Mouse (Mus musculus) brain, embryonic 14.5 days (tissue): ENCODE data around the gene Smyd5. TPM values are rescaled to one million over a fixed set of nuclear protein-coding genes. Genes with fewer than 3 reads are reported as not detected.
A peak's percentile ranks its signal among the peaks of the same experiment; 100 is the strongest.

Experiments used
- DNase-seq: peaks from one replicate; pipeline ENCODE4 v3.0.0-alpha.2; 2011; ENCODE audit warnings: low read depth
- CTCF ChIP-seq: fragments of 200-500 bp; IDR thresholded peaks from 2 replicates; pipeline ENCODE4 v1.5.1; 2012; ENCODE audit warnings: inconsistent platforms, mild to moderate bottlenecking, moderate library complexity, borderline replicate concordance; ENCODE audit not compliant: insufficient read depth, insufficient read length; ENCODE audit errors: extremely low read depth
- POLR2A ChIP-seq: fragments of 200-500 bp; IDR thresholded peaks from 2 replicates; pipeline ENCODE4 v1.6.1; 2012; ENCODE audit warnings: mild to moderate bottlenecking, inconsistent platforms, borderline replicate concordance; ENCODE audit not compliant: poor library complexity, insufficient read depth, insufficient read length, severe bottlenecking; ENCODE audit errors: extremely low read depth
- polyA plus RNA-seq: library from polyadenylated mRNA; depleted of rRNA; stranded (reverse); fragments of >200 nt; gene quantifications from 2 replicates; pipeline ENCODE4 v1.2.3, GENCODE M21; 2012; rRNA removed

The Smyd5 gene
- polyA plus RNA-seq, 1 experiment = 65.3 TPM

DNA sequence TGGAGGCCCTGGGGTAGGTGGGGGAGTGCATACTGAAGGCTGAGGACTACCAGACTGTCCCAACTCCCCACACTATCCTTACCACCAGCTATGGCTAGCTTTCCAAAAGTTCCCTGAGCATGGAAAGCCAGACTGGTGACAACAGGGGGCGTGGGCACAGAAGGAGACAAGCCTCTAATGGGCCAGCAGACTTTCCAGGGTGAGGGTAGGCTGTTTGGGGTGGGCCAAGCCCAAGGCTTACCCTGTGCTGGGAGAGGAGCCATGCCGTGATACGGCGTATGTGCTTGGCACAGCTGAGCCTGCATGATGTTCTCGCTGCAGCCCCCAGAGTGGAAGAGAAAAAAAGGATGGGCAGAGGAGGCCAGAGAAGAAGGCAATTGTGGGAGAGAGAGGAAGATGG lies 48.2 kb downstream of the Smyd5 start:
- no peak for TF ChIP-seq CTCF
- no peak for TF ChIP-seq POLR2A
- DNase-seq = no peak

DNA sequence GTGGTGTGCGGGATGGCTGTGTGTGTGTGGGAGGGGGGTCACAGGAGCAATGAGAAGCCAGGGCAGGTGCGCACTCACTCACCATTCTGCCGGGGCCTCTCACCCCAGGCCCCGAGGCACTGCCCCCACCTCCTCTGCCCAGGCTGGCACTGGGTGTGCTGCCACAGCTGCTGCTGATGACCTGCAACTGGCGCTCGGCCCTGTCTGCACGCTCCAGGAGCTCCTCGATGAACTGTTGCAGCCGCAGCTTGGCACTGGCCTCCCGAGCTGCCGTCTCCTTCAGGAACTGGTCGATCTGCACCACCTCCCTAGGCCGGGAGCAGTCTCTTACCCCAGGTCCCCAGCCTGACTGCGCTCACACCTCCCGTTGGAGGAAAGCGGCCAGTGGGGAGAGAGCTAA lies 48.9 kb downstream of the Smyd5 start:
- DNase-seq = no peak
- TF ChIP-seq CTCF (no peak), POLR2A (no peak)

DNA sequence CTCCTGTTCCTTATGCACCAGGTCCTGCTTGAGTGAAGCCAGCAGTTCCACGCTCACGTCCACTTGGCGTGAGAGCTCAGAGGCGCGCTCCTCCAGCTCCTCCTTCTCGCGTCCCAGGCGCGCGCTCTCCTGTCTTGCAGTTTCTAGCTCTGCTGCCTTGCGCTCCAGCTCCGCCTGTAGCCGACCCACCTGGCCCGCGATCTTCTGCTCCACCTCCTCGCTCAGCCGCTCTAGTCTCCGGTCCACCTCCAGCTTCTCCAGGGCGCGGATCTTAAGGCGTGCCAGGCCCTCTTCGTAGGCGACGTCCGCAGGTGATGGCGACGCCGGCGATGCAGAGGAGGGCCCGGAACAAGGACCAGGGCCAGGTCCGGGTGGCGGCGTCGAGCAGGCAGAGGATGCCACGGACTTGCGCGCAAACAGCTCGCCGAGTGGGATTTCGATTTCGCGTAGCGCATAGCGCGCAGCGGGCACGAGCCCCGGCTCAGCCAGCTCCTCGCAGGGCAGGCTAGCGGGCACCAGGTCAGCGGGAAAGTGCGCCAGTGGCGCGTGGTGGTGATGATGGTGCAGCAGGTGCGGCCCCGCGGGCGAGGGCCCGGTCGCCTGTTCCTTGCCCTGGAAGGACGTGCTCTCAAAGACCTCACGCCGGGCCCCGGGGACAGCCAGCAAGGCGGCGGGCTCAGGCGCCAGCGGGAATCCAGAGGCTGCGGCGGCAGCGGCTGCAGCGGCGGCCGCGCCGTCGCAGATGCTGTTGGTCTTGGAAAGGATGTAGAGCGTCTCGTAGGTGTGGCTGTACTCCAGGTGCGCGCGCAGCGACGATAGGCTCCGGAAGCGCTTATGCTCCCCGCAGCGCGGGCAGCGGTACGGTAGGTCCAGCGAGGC lies 52.3 kb downstream of the Smyd5 start:
- TF ChIP-seq CTCF (no peak), POLR2A (no peak)
- peak; percentile 45 for DNase-seq

DNA sequence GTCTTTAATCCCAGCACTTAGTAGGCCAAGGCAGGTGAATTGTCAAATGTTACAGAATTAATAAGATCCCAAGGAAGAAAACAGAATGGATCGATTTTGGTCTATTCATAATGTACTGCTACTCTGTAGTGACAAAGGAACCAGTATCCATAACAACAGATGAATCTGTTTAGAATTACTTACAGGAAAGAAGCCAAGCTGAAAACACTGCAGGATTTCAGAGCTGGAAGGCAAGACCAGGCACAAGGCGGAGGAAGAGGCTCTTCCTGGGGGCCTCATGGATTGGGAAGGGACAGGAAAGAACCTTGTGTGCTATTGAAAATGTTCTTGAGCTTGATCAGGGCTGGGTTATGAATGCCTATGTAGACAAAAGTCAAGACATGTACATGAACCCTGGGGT lies 53.9 kb downstream of the Smyd5 start:
- TF ChIP-seq POLR2A = no peak
- TF ChIP-seq CTCF = no peak
- DNase-seq = no peak

DNA sequence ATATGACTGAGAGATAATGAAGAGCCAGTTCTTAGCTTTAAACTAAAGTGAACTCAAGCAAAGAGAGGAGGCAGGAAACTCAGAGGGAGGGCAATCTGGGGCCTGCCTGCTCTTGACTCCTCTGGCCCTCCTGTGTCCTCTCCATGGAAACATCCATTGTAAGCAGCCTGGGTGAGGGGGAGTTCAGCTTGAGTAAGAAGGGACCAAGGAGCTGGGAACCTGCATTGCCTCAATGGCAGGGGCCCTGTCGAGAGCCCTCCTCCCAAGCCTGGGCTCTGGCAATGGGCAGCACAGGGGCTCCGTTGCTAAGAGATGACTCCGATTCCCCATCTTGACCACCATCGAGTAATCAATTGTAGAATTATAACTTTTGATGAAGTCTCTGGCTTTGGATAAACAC lies 56.7 kb downstream of the Smyd5 start:
- DNase-seq = no peak
- no peak for TF ChIP-seq POLR2A
- TF ChIP-seq CTCF = no peak

DNA sequence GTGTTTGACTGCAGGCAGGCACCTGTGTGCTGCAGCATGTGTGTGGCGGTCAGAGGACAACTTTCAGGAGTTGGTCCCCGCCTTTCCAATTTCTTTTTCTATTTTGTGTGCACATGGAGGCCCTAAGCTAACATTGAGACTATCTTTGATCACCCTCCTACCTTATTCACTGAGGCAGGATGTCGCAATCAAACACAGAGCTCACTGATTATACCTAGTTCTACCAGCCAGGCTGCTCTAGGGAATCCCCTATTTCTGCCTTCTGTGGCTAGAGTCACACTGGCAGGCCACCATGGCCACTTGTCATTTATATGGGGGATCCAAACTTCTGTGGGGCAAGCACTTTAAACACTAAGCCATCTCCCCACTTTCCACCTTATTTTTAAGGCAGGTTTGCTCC lies 57.9 kb downstream of the Smyd5 start:
- DNase-seq = no peak
- no peak for TF ChIP-seq POLR2A
- no peak for TF ChIP-seq CTCF

DNA sequence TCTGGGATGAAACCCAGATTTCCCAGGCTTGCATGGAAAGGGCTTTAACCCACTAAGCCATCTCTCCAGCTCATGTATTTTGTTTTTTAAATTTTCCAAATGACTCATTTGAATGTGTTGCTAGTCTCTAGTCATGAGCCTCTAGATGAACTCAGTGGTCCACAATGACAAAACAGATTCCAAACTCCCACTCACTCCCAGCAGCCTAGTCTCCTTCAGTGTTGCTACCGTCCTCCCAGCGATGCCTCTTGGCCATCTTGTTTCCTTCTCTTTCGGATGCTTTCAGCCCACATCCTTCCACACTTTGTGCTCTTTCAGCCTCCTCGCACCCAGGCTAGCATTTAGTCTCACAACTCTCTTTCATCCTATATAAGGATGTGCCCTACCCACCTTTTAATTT lies 58.5 kb downstream of the Smyd5 start:
- no peak for DNase-seq
- TF ChIP-seq POLR2A (no peak), CTCF (no peak)

DNA sequence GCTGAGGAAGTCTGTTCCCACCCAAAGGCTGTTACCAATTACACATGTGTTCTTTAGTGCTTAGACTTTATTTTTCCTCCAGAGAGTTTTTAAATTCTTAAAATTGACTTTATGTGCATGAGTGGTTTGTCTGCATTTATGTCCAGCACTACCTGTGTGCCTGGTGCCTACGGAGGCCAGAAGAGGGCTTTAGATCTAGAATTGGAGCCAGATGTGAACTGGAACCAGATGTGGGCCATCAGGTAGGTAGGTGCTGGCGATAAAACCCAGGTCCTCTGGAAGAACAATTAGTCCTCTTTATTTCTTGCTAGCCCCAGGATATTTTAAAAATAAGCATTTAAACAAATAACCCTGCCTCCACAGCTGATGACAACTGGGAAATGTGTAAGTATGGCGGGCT lies 59.8 kb downstream of the Smyd5 start:
- no peak for TF ChIP-seq POLR2A
- TF ChIP-seq CTCF = no peak
- DNase-seq = no peak

Other genes starting within 250 kb of the Smyd5 start
- 13.9 and 69.3 TPM in 2 replicates for gene Emx1, start 244.6 kb upstream of the Smyd5 start, polyA plus RNA-seq
- gene Sfxn5, start 98.6 kb upstream of the Smyd5 start, polyA plus RNA-seq = 15.1 and 17.5 TPM in 2 replicates
- 14.8 and 23.1 TPM in 2 replicates for gene Rab11fip5, start 57.4 kb upstream of the Smyd5 start, polyA plus RNA-seq
- gene Noto, start 8.1 kb upstream of the Smyd5 start, polyA plus RNA-seq = not detected in 2 replicates
- 313 and 319 TPM in 2 replicates for gene Cct7, start 19.5 kb downstream of the Smyd5 start, polyA plus RNA-seq
- gene Pradc1, start 20.0 kb downstream of the Smyd5 start, polyA plus RNA-seq = 16.7 and 22.8 TPM in 2 replicates
- 17.7 and 24.5 TPM in 2 replicates for gene Fbxo41, start 71.0 kb downstream of the Smyd5 start, polyA plus RNA-seq
- 0.05 and 0.10 TPM in 2 replicates for gene Egr4, start 81.6 kb downstream of the Smyd5 start, polyA plus RNA-seq
- gene Alms1, start 155.5 kb downstream of the Smyd5 start, polyA plus RNA-seq = 5.3 and 7.1 TPM in 2 replicates